Comparison of ENCODE assay signal across 22 mouse cellular contexts in the genomic region with DNA sequence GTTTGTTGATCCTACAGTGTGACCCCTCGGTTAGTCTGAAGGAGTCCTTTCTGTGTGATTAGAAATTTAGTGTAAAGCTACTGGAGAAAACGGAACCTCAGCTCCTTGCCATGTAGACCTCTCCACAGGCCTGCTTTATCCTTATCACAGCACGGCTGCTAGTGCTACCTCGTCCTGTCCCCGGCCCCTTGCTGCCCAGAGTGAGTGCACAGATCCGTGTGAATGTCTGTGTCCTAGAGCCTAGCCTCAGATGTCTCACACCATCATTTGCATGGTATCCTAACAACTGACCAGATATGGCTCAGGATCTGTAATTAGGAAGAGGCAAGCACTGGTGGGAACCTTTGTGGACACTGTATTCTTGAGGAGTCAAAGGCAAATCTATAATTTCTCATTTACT. TPM values are rescaled to one million over a fixed set of nuclear protein-coding genes. Genes with fewer than 3 reads are reported as not detected.
DNase-seq lines count a peak whose midpoint lies in the region; ATAC-seq lines count a peak whose summit lies in the region.
"Had no signal": no experiment of that assay in that cellular context is flagged by ENCODE, and none has a peak within 500 bp of the region (broad histone marks: within the 10 kb centered on the region; RNA-seq: fewer than 3 reads in every experiment).

No protein-coding gene starts in this region.

- H3K9me3 ChIP-seq in hindbrain, embryonic 13.5 days, result no peaks in the 10 kb centered on the region
- no peaks in the 10 kb centered on the region for H3K9me3 ChIP-seq in hindbrain, embryonic 14.5 days (ENCODE audit: control insufficient read depth, low read length)
- no peaks in the 10 kb centered on the region for H3K9me3 ChIP-seq in megakaryocyte, embryonic 14.5 days
- H3K9me3 ChIP-seq: embryonic facial prominence, embryonic 12.5 days; forebrain, embryonic 15.5 days; hindbrain, embryonic 12.5 days had no signal

- peak; percentile 80 for DNase-seq in heart, adult 11 months
- DNase-seq in heart, adult 18-20 months, result no peak
- DNase-seq in hindbrain, embryonic 14.5 days (ENCODE audit: low spot score), result no peak
- DNase-seq in adrenal gland, adult (ENCODE audit: inconsistent age in 2 of 2, low spot score in 1 of 2), result no peak
- DNase-seq: adrenal gland, adult 2 months; adrenal gland, postnatal 25 days; cerebellum, adult 11 months; cerebellum, postnatal 10 days; gastrocnemius, postnatal 36 days; heart, postnatal 4 days; kidney, adult 8-10 months had no signal

- WGBS in hindbrain, embryonic 13.5 days, result 81% methylated on average over 6 of the region's 6 CpGs
- 81% methylated on average over 6 of the region's 6 CpGs for WGBS in hindbrain, embryonic 14.5 days

- ATAC-seq in hindbrain, embryonic 13.5 days (ENCODE audit: low FRiP score), result peak; percentile 17; the same call in 1 of the 2 replicates
- no peak for ATAC-seq in hindbrain, embryonic 14.5 days (ENCODE audit: low FRiP score)
- ATAC-seq in megakaryocyte, adult 5-6 weeks (ENCODE audit: poor library complexity, severe bottlenecking), result no peak
- ATAC-seq: activated CD4-positive, CD25-positive, alpha-beta regulatory T cell, adult 4 months; inflammation-experienced regulatory T-cells, adult 6 months; intestine, postnatal 0 days; Patski had no signal

- H3K4me3 ChIP-seq in hindbrain, embryonic 13.5 days, result no peak overlapping the region
- H3K4me3 ChIP-seq in hindbrain, embryonic 14.5 days (replicated peaks; ENCODE audit: low read length), result no peak overlapping the region
- H3K4me3 ChIP-seq in megakaryocyte, embryonic 14.5 days (replicated peaks), result peak overlapping the region; percentile 16
- H3K4me3 ChIP-seq: embryonic facial prominence, embryonic 12.5 days; forebrain, embryonic 15.5 days; hindbrain, embryonic 12.5 days had no signal

- H3K9ac ChIP-seq in hindbrain, embryonic 13.5 days, result no peak overlapping the region
- H3K9ac ChIP-seq in hindbrain, embryonic 14.5 days, result no peak overlapping the region
- H3K9ac ChIP-seq: embryonic facial prominence, embryonic 12.5 days; forebrain, embryonic 15.5 days; hindbrain, embryonic 12.5 days had no signal

- H3K36me3 ChIP-seq in hindbrain, embryonic 13.5 days, result peaks cover 37% of the 10 kb centered on the region
- H3K36me3 ChIP-seq in hindbrain, embryonic 14.5 days (replicated peaks; ENCODE audit: control insufficient read depth, insufficient read depth), result peaks cover 51% of the 10 kb centered on the region
- peaks cover 94% of the 10 kb centered on the region for H3K36me3 ChIP-seq in megakaryocyte, embryonic 14.5 days (replicated peaks; ENCODE audit: low read length)
- H3K36me3 ChIP-seq: embryonic facial prominence, embryonic 12.5 days had no signal

- H3K27ac ChIP-seq in hindbrain, embryonic 13.5 days, result no peak overlapping the region
- no peak overlapping the region for H3K27ac ChIP-seq in hindbrain, embryonic 14.5 days
- H3K27ac ChIP-seq: embryonic facial prominence, embryonic 12.5 days; forebrain, embryonic 15.5 days; hindbrain, embryonic 12.5 days had no signal

- H3K27me3 ChIP-seq in hindbrain, embryonic 13.5 days, result no peaks in the 10 kb centered on the region
- no peaks in the 10 kb centered on the region for H3K27me3 ChIP-seq in hindbrain, embryonic 14.5 days (ENCODE audit: control insufficient read depth, insufficient read depth, low read length)
- H3K27me3 ChIP-seq in megakaryocyte, embryonic 14.5 days (replicated peaks), result no peaks in the 10 kb centered on the region
- H3K27me3 ChIP-seq: CH12.LX; embryonic facial prominence, embryonic 12.5 days; forebrain, embryonic 15.5 days; hindbrain, embryonic 12.5 days; Patski had no signal

- no peak overlapping the region for H3K4me2 ChIP-seq in hindbrain, embryonic 13.5 days
- H3K4me2 ChIP-seq in hindbrain, embryonic 14.5 days (replicated peaks), result no peak overlapping the region
- H3K4me2 ChIP-seq: embryonic facial prominence, embryonic 12.5 days; forebrain, embryonic 15.5 days; hindbrain, embryonic 12.5 days had no signal

- H3K4me1 ChIP-seq in hindbrain, embryonic 13.5 days (replicated peaks), result peaks cover 23% of the 10 kb centered on the region
- peaks cover 16% of the 10 kb centered on the region; the same call in 1 of the 2 replicates for H3K4me1 ChIP-seq in hindbrain, embryonic 14.5 days (replicated peaks; ENCODE audit: control insufficient read depth, insufficient read depth, low read length)
- peaks cover 38% of the 10 kb centered on the region for H3K4me1 ChIP-seq in megakaryocyte, embryonic 14.5 days
- H3K4me1 ChIP-seq: embryonic facial prominence, embryonic 12.5 days; forebrain, embryonic 15.5 days; hindbrain, embryonic 12.5 days had no signal

RNA-seq across cellular contexts. Expression of gene Cpeb2, which starts 14.0 kb away (rescaled TPM):
- total RNA-seq in heart, adult 18-20 months (2021), result 10 to 100 TPM; 20.6 to 24.8 TPM
- 13.9 and 14.2 TPM in 2 replicates for polyA plus RNA-seq in hindbrain, embryonic 13.5 days (2015; fragmentation: Nextera tagmentation; extraction: Ambion mirVana)
- 25.6 and 27.6 TPM in 2 replicates for polyA plus RNA-seq in hindbrain, embryonic 14.5 days (2014; fragmentation: Nextera tagmentation; extraction: Ambion mirVana)
- polyA plus RNA-seq in megakaryocyte, embryonic 14.5 days (2012; ENCODE audit: insufficient read depth, low replicate concordance), result 19.3 and 101 TPM in 2 replicates
- total RNA-seq in megakaryocyte, adult 5-6 weeks (2015), result 18.0 and 20.5 TPM in 2 replicates
- total RNA-seq in megakaryocyte, adult 5-6 weeks (2017), result 6.4 and 9.6 TPM in 2 replicates
